Mouse (Mus musculus): ENCODE data around the gene Lingo2.

- TF ChIP-seq CTCF (IDR thresholded peaks at IDR 0.05; ENCODE audit: extremely low read depth, insufficient read depth, low read length) = peak; percentile 47
- TF ChIP-seq POLR2A (IDR thresholded peaks at IDR 0.05; ENCODE audit: extremely low read depth, insufficient read depth, low read length) = no peak
Measured at GRCm38 (mm10) chr4:36288813-36289700, 662.5 kb downstream of the Lingo2 start.

Measured in cortical plate, adult 2 months (tissue).